Mouse (Mus musculus): ENCODE data around the gene Zeb2. TPM values are rescaled to one million over a fixed set of nuclear protein-coding genes. Genes with fewer than 3 reads are reported as not detected.

Gene Zeb2
- polyA plus RNA-seq, 1 experiment, result 10.8 TPM

DNA sequence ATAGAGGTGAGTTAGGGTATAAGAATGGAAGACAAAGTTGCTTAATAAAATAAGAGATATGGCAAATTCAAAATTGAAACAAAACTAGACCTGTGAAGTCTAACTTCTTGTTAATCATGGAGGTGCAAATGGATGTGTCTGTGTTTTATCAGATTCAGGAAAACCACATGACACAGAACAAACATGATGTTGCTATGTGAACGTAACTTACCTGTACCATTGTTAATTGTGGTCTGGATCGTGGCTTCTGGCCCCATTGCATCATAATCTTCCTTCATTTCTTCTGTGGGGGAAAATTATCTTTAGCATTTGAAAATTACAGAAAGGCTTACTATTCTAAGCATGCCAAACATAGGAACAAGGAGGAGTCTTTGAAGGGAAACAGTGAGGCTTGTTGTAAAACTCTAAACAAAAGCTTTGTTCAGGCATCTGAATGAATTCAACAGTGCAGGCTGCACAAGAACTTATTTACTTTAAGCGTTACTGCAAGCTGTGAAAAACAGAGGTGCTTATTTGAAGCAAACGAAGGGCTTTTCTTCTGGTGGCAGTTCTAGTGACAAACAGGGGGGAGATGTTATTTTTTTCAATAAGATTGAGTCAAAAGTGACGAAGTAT, 99.9 kb downstream of the Zeb2 start:
- no peak for TF ChIP-seq CEBPB (IDR thresholded peaks at IDR 0.05; ENCODE audit: insufficient read depth, poor library complexity, severe bottlenecking)
- no peak for TF ChIP-seq E2F4 (IDR thresholded peaks at IDR 0.05; ENCODE audit: insufficient read depth)
- TF ChIP-seq SRF (IDR thresholded peaks at IDR 0.05; ENCODE audit: control insufficient read depth, insufficient read length, low read depth), result no peak
- no peak for TF ChIP-seq USF1 (IDR thresholded peaks at IDR 0.05; ENCODE audit: low read depth)
- no peak for TF ChIP-seq MAX (IDR thresholded peaks at IDR 0.05; ENCODE audit: low read depth)
- TF ChIP-seq POLR2AphosphoS2 (IDR thresholded peaks at IDR 0.05; ENCODE audit: insufficient read length, low read depth), result no peak
- no peak for TF ChIP-seq POLR2A (IDR thresholded peaks at IDR 0.05; ENCODE audit: insufficient read length, low read depth)
- TF ChIP-seq MYOG (IDR thresholded peaks at IDR 0.05; ENCODE audit: control insufficient read depth in 1 of 3, insufficient read depth in 1 of 3, insufficient read length in 2 of 3, low read depth in 2 of 3), result no peak
- TF ChIP-seq TCF3 (IDR thresholded peaks at IDR 0.05; ENCODE audit: insufficient read length, low read depth), result no peak
- TF ChIP-seq MYOD1 (IDR thresholded peaks at IDR 0.05; ENCODE audit: control insufficient read depth in 1 of 3, insufficient read length in 2 of 3, low read depth in 2 of 3), result no peak
- TF ChIP-seq TCF12 (IDR thresholded peaks at IDR 0.05; ENCODE audit: insufficient read depth, poor library complexity, severe bottlenecking), result no peak
- TF ChIP-seq REST (IDR thresholded peaks at IDR 0.05; ENCODE audit: insufficient read depth, insufficient read length), result no peak
- no peak overlapping the region for H3K4me3 ChIP-seq
- peaks cover 5% of the 10 kb centered on the region for H3K79me2 ChIP-seq (ENCODE audit: control insufficient read depth, insufficient read depth)
- no peaks in the 10 kb centered on the region for H3K27me3 ChIP-seq (ENCODE audit: control insufficient read depth, insufficient read depth, insufficient read length)
- H3K4me2 ChIP-seq (ENCODE audit: low read depth), result no peak overlapping the region
- H3ac ChIP-seq (ENCODE audit: control insufficient read depth, insufficient read length), result no peak overlapping the region
- peaks cover 54% of the 10 kb centered on the region for H3K36me3 ChIP-seq (ENCODE audit: control insufficient read depth, insufficient read depth)

DNA sequence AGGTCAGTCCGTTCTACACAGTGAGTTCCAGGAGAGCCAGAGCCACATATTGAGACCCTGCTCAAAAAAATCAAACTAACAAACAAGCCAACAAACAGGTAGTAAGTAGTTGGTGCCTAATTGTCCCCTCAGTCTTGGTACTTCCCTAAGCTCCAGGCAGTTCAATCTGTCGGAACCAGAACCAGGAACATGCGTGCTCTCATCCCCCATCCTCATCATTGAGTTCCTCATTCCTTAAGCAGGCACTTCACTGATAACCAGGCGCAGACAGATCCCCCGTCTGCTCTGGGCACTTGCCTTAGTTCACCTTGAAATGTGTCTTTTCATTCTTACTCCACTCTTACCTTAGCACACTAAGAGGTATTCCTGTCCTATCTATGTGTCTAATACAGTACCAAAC, 103.9 kb downstream of the Zeb2 start:
- no peak for TF ChIP-seq MYOG (IDR thresholded peaks at IDR 0.05; ENCODE audit: control insufficient read depth in 1 of 3, insufficient read depth in 1 of 3, insufficient read length in 2 of 3, low read depth in 2 of 3)
- no peak for TF ChIP-seq MAX (IDR thresholded peaks at IDR 0.05; ENCODE audit: low read depth)
- H3K79me2 ChIP-seq (ENCODE audit: control insufficient read depth, insufficient read depth), result peaks cover 6% of the 10 kb centered on the region
- no peak overlapping the region for H3ac ChIP-seq (ENCODE audit: control insufficient read depth, insufficient read length)
- peaks cover 67% of the 10 kb centered on the region for H3K36me3 ChIP-seq (ENCODE audit: control insufficient read depth, insufficient read depth)
- H3K4me3 ChIP-seq, result no peak overlapping the region
- H3K4me2 ChIP-seq (ENCODE audit: low read depth), result no peak overlapping the region
- no peaks in the 10 kb centered on the region for H3K27me3 ChIP-seq (ENCODE audit: control insufficient read depth, insufficient read depth, insufficient read length)

DNA sequence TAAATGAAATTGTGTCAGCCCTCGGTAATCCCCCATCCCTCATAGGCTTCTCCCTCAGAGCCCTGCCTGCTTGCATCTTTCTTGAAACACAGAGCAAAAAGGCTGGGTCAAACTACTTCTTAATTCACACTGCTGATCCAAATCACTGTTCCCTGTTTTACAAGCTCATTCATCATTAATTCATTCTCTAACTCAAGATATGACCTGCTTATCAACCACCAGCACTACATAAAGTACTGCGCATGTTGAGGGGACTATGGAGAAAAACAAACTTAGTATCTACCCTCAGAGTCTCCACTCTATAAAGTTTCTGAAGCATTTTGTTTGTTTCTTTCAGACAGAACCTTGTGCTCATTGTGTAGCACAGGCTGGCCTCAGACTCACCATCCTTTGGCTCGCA, 104.5 kb downstream of the Zeb2 start:
- peaks cover 6% of the 10 kb centered on the region for H3K79me2 ChIP-seq (ENCODE audit: control insufficient read depth, insufficient read depth)

DNA sequence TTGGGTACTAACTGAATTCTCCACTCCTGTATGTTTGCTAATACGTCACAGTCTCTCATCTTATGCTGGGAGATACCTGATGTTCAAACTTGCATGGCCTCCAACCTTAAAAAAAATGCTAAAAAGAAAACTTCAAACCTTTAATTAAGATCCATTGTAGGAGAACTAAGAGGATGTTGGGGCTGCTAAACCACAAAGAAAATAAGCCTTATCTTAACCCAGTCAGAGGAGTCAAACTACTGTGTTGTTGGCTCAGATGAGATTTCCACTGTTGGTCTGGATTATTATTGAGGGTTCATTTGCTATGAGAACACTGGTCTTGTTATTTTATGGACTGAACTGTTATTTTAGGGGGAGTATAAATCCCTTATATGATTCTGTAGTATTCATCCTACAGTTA, 106.5 kb downstream of the Zeb2 start:
- TF ChIP-seq POLR2A (IDR thresholded peaks at IDR 0.05; ENCODE audit: insufficient read length, low read depth) (no peak), MAX (IDR thresholded peaks at IDR 0.05; ENCODE audit: low read depth) (no peak), MYOD1 (IDR thresholded peaks at IDR 0.05; ENCODE audit: control insufficient read depth in 1 of 3, insufficient read length in 2 of 3, low read depth in 2 of 3) (no peak), POLR2AphosphoS2 (IDR thresholded peaks at IDR 0.05; ENCODE audit: insufficient read length, low read depth) (no peak), E2F4 (IDR thresholded peaks at IDR 0.05; ENCODE audit: insufficient read depth) (no peak), TCF3 (IDR thresholded peaks at IDR 0.05; ENCODE audit: insufficient read length, low read depth) (no peak), CEBPB (IDR thresholded peaks at IDR 0.05; ENCODE audit: insufficient read depth, poor library complexity, severe bottlenecking) (no peak), TCF12 (IDR thresholded peaks at IDR 0.05; ENCODE audit: insufficient read depth, poor library complexity, severe bottlenecking) (no peak), REST (IDR thresholded peaks at IDR 0.05; ENCODE audit: insufficient read depth, insufficient read length) (no peak), SRF (IDR thresholded peaks at IDR 0.05; ENCODE audit: control insufficient read depth, insufficient read length, low read depth) (no peak), USF1 (IDR thresholded peaks at IDR 0.05; ENCODE audit: low read depth) (no peak), MYOG (IDR thresholded peaks at IDR 0.05; ENCODE audit: control insufficient read depth in 1 of 3, insufficient read depth in 1 of 3, insufficient read length in 2 of 3, low read depth in 2 of 3) (no peak)
- H3K27me3 ChIP-seq (ENCODE audit: control insufficient read depth, insufficient read depth, insufficient read length), result no peaks in the 10 kb centered on the region
- no peak overlapping the region for H3K4me3 ChIP-seq
- H3K4me2 ChIP-seq (ENCODE audit: low read depth), result no peak overlapping the region
- peaks cover 6% of the 10 kb centered on the region for H3K79me2 ChIP-seq (ENCODE audit: control insufficient read depth, insufficient read depth)
- H3ac ChIP-seq (ENCODE audit: control insufficient read depth, insufficient read length), result no peak overlapping the region
- peaks cover 44% of the 10 kb centered on the region for H3K36me3 ChIP-seq (ENCODE audit: control insufficient read depth, insufficient read depth)

More for the DNA sequence above, 104.5 kb downstream of the Zeb2 start:
- H3K27me3 ChIP-seq (ENCODE audit: control insufficient read depth, insufficient read depth, insufficient read length), result no peaks in the 10 kb centered on the region
- no peak overlapping the region for H3ac ChIP-seq (ENCODE audit: control insufficient read depth, insufficient read length)
- H3K4me2 ChIP-seq (ENCODE audit: low read depth), result no peak overlapping the region
- no peak overlapping the region for H3K4me3 ChIP-seq
- no peak for TF ChIP-seq REST (IDR thresholded peaks at IDR 0.05; ENCODE audit: insufficient read depth, insufficient read length)
- no peak for TF ChIP-seq TCF3 (IDR thresholded peaks at IDR 0.05; ENCODE audit: insufficient read length, low read depth)
- TF ChIP-seq USF1 (IDR thresholded peaks at IDR 0.05; ENCODE audit: low read depth), result no peak
- no peak for TF ChIP-seq MAX (IDR thresholded peaks at IDR 0.05; ENCODE audit: low read depth)
- TF ChIP-seq POLR2AphosphoS2 (IDR thresholded peaks at IDR 0.05; ENCODE audit: insufficient read length, low read depth), result no peak
- TF ChIP-seq SRF (IDR thresholded peaks at IDR 0.05; ENCODE audit: control insufficient read depth, insufficient read length, low read depth), result no peak
- TF ChIP-seq CEBPB (IDR thresholded peaks at IDR 0.05; ENCODE audit: insufficient read depth, poor library complexity, severe bottlenecking), result no peak
- TF ChIP-seq TCF12 (IDR thresholded peaks at IDR 0.05; ENCODE audit: insufficient read depth, poor library complexity, severe bottlenecking), result no peak
- TF ChIP-seq MYOG (IDR thresholded peaks at IDR 0.05; ENCODE audit: control insufficient read depth in 1 of 3, insufficient read depth in 1 of 3, insufficient read length in 2 of 3, low read depth in 2 of 3), result no peak
- no peak for TF ChIP-seq E2F4 (IDR thresholded peaks at IDR 0.05; ENCODE audit: insufficient read depth)
- no peak for TF ChIP-seq MYOD1 (IDR thresholded peaks at IDR 0.05; ENCODE audit: control insufficient read depth in 1 of 3, insufficient read length in 2 of 3, low read depth in 2 of 3)
- no peak for TF ChIP-seq POLR2A (IDR thresholded peaks at IDR 0.05; ENCODE audit: insufficient read length, low read depth)
- peaks cover 62% of the 10 kb centered on the region for H3K36me3 ChIP-seq (ENCODE audit: control insufficient read depth, insufficient read depth)

DNA sequence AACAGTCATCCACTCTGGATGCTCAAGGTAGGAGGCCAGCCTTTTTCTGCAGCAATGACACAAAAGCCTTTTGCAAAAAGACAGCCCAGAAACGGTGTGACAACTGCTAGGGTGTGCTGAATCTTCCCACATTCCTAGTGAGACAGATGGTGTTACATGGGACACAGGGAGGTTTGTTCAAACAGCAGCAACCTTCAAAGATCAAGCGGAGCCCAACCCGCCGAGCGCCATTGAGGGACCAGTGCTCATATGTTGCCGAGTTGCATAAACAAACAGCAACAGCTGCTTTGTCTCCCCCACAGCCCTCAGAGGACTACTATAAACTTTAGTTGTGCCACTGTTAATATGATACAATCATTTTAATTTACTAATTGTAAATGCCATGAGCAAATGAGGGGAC, 117.3 kb downstream of the Zeb2 start:
- H3K27me3 ChIP-seq (ENCODE audit: control insufficient read depth, insufficient read depth, insufficient read length), result no peaks in the 10 kb centered on the region
- TF ChIP-seq USF1 (IDR thresholded peaks at IDR 0.05; ENCODE audit: low read depth) (no peak), CEBPB (IDR thresholded peaks at IDR 0.05; ENCODE audit: insufficient read depth, poor library complexity, severe bottlenecking) (no peak), MAX (IDR thresholded peaks at IDR 0.05; ENCODE audit: low read depth) (no peak), SRF (IDR thresholded peaks at IDR 0.05; ENCODE audit: control insufficient read depth, insufficient read length, low read depth) (no peak), E2F4 (IDR thresholded peaks at IDR 0.05; ENCODE audit: insufficient read depth) (no peak), MYOD1 (IDR thresholded peaks at IDR 0.05; ENCODE audit: control insufficient read depth in 1 of 3, insufficient read length in 2 of 3, low read depth in 2 of 3) (peak in 2 of 3 experiments; percentile 79 to 85), REST (IDR thresholded peaks at IDR 0.05; ENCODE audit: insufficient read depth, insufficient read length) (no peak), TCF3 (IDR thresholded peaks at IDR 0.05; ENCODE audit: insufficient read length, low read depth) (no peak), MYOG (IDR thresholded peaks at IDR 0.05; ENCODE audit: control insufficient read depth in 1 of 3, insufficient read depth in 1 of 3, insufficient read length in 2 of 3, low read depth in 2 of 3) (peak; percentile 23 to 87 (median 27)), POLR2AphosphoS2 (IDR thresholded peaks at IDR 0.05; ENCODE audit: insufficient read length, low read depth) (no peak), TCF12 (IDR thresholded peaks at IDR 0.05; ENCODE audit: insufficient read depth, poor library complexity, severe bottlenecking) (peak; percentile 4), POLR2A (IDR thresholded peaks at IDR 0.05; ENCODE audit: insufficient read length, low read depth) (no peak)
- H3K4me3 ChIP-seq, result no peak overlapping the region
- H3K79me2 ChIP-seq (ENCODE audit: control insufficient read depth, insufficient read depth), result no peaks in the 10 kb centered on the region
- H3K36me3 ChIP-seq (ENCODE audit: control insufficient read depth, insufficient read depth), result peaks cover 49% of the 10 kb centered on the region
- H3K4me2 ChIP-seq (ENCODE audit: low read depth), result no peak overlapping the region
- no peak overlapping the region for H3ac ChIP-seq (ENCODE audit: control insufficient read depth, insufficient read length)
